Mouse (Mus musculus): Measurements from ENCODE around the gene Tlx2. TPM values are rescaled to one million over a fixed set of nuclear protein-coding genes. Genes with fewer than 3 reads are reported as not detected.

Tlx2 gene
- total RNA-seq (2023): not detected

DNA sequence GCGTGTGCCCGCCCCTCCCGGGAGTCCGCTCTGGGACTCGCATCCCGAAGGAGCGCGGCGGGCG lies at the start of gene Tlx2:
Gene Tlx2, minus strand, starts transcription at position 47 of the 64 bp plus-strand sequence.

GRCm38 (mm10) chr6:83115011-83115671 lies 45.0 kb upstream of the Tlx2 start, which contains the start of gene Mogs:
Mogs (plus strand) TSS chr6:83115496.

GRCm38 (mm10) chr6:83108762-83109668 lies 38.9 kb upstream of the Tlx2 start, which contains the start of gene Mrpl53:
Mrpl53 (plus strand) TSS chr6:83109040.

DNA sequence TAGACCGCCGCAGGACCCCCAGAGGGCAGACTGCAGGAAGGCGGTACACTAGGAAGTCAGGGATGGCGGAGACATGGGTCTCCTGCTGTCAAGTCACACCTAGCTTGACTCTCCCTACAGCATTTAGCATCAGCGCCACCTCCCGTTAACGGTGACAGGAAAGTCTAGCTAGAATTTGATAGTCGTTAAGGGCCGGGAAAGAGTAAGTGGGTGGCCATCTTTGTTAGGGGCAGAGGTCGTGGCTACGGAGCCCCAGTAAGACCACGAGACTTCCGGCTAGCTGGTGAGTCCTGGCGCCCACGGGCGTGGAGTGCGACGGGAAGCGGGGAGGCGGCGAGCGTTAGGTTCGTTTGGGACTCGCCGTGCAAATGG lies 31.2 kb upstream of the Tlx2 start, which contains the start of the genes Ccdc142 and Gm42688:
Gene Ccdc142, plus strand, starts transcription at position 286 of the 372 bp plus-strand sequence.
Gene Gm42688, plus strand, starts transcription at position 302 of the 372 bp plus-strand sequence.

GRCm38 (mm10) chr6:83086121-83087035 lies 16.3 kb upstream of the Tlx2 start, which contains the start of gene Lbx2:
Lbx2 (plus strand) TSS chr6:83086367.

GRCm38 (mm10) chr6:83077630-83078323 lies 7.7 kb upstream of the Tlx2 start, which contains the start of gene Pcgf1:
Pcgf1 (plus strand) TSS chr6:83077869.

DNA sequence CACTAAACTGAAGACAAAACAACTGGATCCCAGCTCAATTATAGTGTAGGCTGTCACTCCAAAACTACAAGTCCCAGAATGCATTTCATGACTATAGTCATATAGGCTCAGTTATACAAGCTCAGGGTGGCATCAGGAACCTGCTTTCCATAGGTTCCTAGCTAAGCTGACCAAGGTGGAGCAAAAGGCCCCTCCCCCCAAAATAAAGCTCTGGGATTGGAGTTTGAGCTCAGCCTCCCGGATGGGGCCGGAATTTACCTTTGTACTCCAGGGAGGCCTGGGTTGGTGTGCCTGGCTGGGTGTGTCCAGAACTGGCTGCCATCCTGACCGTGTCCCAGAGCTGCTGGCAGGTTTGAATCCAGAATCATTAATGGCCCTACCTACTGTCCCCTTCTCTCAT lies 12.3 kb downstream of the Tlx2 start, which contains the start of gene Dqx1:
Gene Dqx1, plus strand, starts transcription at position 55 of the 400 bp plus-strand sequence.

DNA sequence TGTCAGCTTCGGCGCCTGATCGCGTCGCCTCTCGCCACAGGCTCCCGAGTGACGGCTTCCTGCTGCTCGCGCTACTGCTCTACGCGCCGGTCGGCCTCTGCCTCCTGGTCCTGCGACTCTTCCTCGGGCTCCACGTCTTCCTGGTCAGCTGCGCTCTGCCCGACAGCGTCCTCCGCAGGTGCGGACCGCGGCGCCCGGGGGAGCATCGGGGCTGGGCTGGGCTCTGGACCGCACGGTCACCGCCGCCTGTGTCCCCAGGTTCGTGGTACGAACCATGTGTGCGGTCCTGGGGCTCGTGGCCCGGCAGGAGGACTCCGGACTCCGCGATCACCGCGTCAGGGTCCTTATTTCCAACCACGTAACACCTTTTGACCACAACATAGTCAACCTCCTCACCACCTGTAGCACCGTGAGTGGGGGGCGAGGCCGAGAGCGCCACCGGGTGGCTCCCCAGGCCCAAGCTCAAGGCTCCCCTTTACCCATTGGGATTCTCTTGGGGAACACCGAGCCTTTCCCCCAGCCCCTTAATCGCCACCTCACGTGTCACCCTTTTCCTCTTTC lies 15.1 kb downstream of the Tlx2 start, which contains the start of gene Htra2:
Gene Htra2, minus strand, starts transcription at position 403 of the 561 bp plus-strand sequence.

DNA sequence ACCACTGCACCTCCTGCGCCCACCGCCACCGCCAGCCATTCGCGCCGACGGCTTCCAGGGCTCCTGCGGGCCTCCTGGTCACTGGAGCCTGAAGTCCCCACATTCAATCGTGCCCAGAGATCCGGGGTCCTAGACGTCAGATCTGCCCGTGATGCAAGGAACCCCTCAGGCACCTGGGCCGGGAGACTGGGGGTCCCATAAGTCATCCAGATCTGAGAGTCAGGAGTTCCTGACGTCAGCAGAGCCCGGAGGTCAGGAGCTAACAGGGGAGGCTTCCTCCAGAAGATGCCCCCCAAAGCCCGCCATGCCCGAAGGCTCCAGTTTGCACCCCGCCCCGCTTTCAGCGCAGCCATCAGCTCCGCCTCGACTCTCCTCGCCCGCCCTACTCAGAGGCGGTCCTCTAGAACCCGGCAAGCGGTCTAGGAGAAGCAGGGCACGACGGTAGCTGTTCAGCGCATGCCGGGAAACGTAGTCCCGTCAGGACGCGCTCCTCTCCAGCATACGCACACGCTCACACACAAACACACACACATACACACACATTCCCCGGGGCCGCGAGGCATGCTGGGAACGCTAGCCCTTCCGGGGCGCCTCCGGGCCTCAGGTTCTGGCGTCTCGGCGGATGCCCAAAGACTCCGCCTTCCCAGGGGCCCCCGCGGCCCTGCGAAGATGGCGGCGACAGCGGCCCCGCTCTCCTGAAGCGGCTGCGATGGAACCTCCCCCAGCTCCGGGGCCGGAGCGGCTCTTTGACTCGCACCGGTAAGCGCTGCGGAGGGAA lies 15.8 kb downstream of the Tlx2 start, which contains the start of gene Aup1:
Gene Aup1, plus strand, starts transcription at position 448 of the 778 bp plus-strand sequence.

GRCm38 (mm10) chr6:83033249-83034185 lies 36.6 kb downstream of the Tlx2 start, which contains the start of the genes Dok1 and Loxl3:
Dok1 (minus strand) TSS chr6:83033471.
Loxl3 (plus strand) TSS chr6:83034173.

Other genes starting within 250 kb of the Tlx2 start
- gene Sema4f, start 130.5 kb downstream of the Tlx2 start, total RNA-seq (2023): 10 to 100 TPM; 27.3 to 28.7 TPM
- not detected for gene M1ap, start 123.4 kb downstream of the Tlx2 start, total RNA-seq (2023)
- 10 to 100 TPM; 21.0 to 23.7 TPM for gene Dok1, start 36.8 kb downstream of the Tlx2 start, total RNA-seq (2023)
- gene Loxl3, start 36.1 kb downstream of the Tlx2 start, total RNA-seq (2023): not detected
- gene Aup1, start 15.8 kb downstream of the Tlx2 start, total RNA-seq (2023): 100 to 1,000 TPM; 350 to 355 TPM
- 10 to 100 TPM; 29.3 to 31.8 TPM for gene Htra2, start 15.0 kb downstream of the Tlx2 start, total RNA-seq (2023)
- 10 to 100 TPM; 16.0 to 16.6 TPM for gene Dqx1, start 12.4 kb downstream of the Tlx2 start, total RNA-seq (2023)
- gene Pcgf1, start 7.6 kb upstream of the Tlx2 start, total RNA-seq (2023): 10 to 100 TPM; 28.2 to 31.7 TPM
- not detected for gene Lbx2, start 16.1 kb upstream of the Tlx2 start, total RNA-seq (2023)
- gene Ccdc142, start 31.3 kb upstream of the Tlx2 start, total RNA-seq (2023): 10 to 100 TPM in 1 of 2 experiments, 1 to 10 TPM in 1; 8.4 to 11.3 TPM
- gene Gm42688, start 31.3 kb upstream of the Tlx2 start, total RNA-seq (2023): 10 to 100 TPM; 10.5 to 11.2 TPM
- gene Mrpl53, start 38.7 kb upstream of the Tlx2 start, total RNA-seq (2023): 10 to 100 TPM; 28.3 to 31.2 TPM
- 10 to 100 TPM; 53.2 to 53.7 TPM for gene Mogs, start 45.2 kb upstream of the Tlx2 start, total RNA-seq (2023)
- gene Wbp1, start 51.3 kb upstream of the Tlx2 start, total RNA-seq (2023): 10 to 100 TPM; 34.0 to 41.6 TPM
- 10 to 100 TPM; 34.1 to 35.9 TPM for gene Ino80b, start 55.1 kb upstream of the Tlx2 start, total RNA-seq (2023)
- gene Rtkn, start 65.2 kb upstream of the Tlx2 start, total RNA-seq (2023): not detected
- gene Wdr54, start 86.1 kb upstream of the Tlx2 start, total RNA-seq (2023): 1 to 10 TPM in 1 of 2 experiments, under 1 TPM in 1; 0.89 to 1.7 TPM
- gene 1700003E16Rik, start 86.1 kb upstream of the Tlx2 start, total RNA-seq (2023): not detected
- gene Dctn1, start 95.6 kb upstream of the Tlx2 start, total RNA-seq (2023): 100 to 1,000 TPM; 117 to 120 TPM
- gene Slc4a5, start 149.5 kb upstream of the Tlx2 start, total RNA-seq (2023): not detected

All from T-cell, adult 66 days (primary cell).